Mouse (Mus musculus) midbrain, postnatal 0 days (tissue): Measurements from ENCODE around the gene Fbxo36. TPM values are rescaled to one million over a fixed set of nuclear protein-coding genes. Genes with fewer than 3 reads are reported as not detected.

ENCODE experiments used
- ATAC-seq: fragments of 200-750 bp; cut with Nextera tagmentation; 2 replicates; pipeline ENCODE4 v1.8.0; 2017; ENCODE audit warnings: moderate number of reproducible peaks, mild to moderate bottlenecking, moderate TSS enrichment, moderate library complexity; ENCODE audit not compliant: low FRiP score
- DNase-seq: peaks from one replicate; pipeline ENCODE4 v3.0.0-alpha.2; 2015; ENCODE audit warnings: low spot score
- H3K27ac ChIP-seq: fragments of 300-500 bp; sonication (generic); 2 replicates; pipeline ENCODE4 v1.5.1; 2014; ENCODE audit warnings: low read depth, mild to moderate bottlenecking, low read length, mixed read lengths
- H3K27me3 ChIP-seq: fragments of 300-500 bp; sonication (generic); 2 replicates; pipeline ENCODE4 v1.6.1; 2014; ENCODE audit warnings: low read length, control low read depth, mixed read lengths; ENCODE audit not compliant: insufficient read depth
- H3K36me3 ChIP-seq: fragments of 300-500 bp; sonication (generic); 2 replicates; pipeline ENCODE4 v1.6.1; 2014; ENCODE audit warnings: low read length, control low read depth, mixed read lengths; ENCODE audit not compliant: insufficient read depth
- H3K4me1 ChIP-seq: fragments of 300-500 bp; sonication (generic); 2 replicates; pipeline ENCODE4 v1.6.1; 2014; ENCODE audit warnings: mild to moderate bottlenecking, control low read depth, antibody characterized with exemption, low read length, mixed read lengths; ENCODE audit not compliant: insufficient read depth
- H3K4me2 ChIP-seq: fragments of 300-500 bp; sonication (generic); 2 replicates; pipeline ENCODE4 v1.6.1; 2014; ENCODE audit warnings: low read depth, mild to moderate bottlenecking, low read length, mixed read lengths; ENCODE audit not compliant: poor library complexity, severe bottlenecking
- H3K4me3 ChIP-seq: fragments of 300-500 bp; sonication (generic); 2 replicates; pipeline ENCODE4 v1.5.1; 2014; ENCODE audit warnings: low read depth, mild to moderate bottlenecking, low read length, moderate library complexity
- H3K9ac ChIP-seq: fragments of 300-500 bp; sonication (generic); replicated peaks from 2 replicates; pipeline ENCODE4 v1.6.1; 2014; ENCODE audit warnings: mild to moderate bottlenecking, low read length, moderate library complexity, mixed read lengths; ENCODE audit not compliant: poor library complexity, severe bottlenecking
- H3K9me3 ChIP-seq: fragments of 300-500 bp; sonication (generic); 2 replicates; pipeline ENCODE4 v1.6.1; 2016; ENCODE audit warnings: low read length, control low read depth
- CTCF ChIP-seq: IDR thresholded peaks from 2 replicates; pipeline ENCODE4 v1.5.1; 2016; ENCODE audit warnings: antibody characterized with exemption, mild to moderate bottlenecking
- WGBS: fragments of 180-500 bp; shearing (Covaris S2); extraction: QIAGEN DNeasy Blood & Tissue Kit; methylation state at CpG from one replicate; pipeline ENCODE4 v1.1.7; 2014; 5-methylcytosine and 5-hydroxymethylcytosine counted together
- polyA plus RNA-seq: library from polyadenylated mRNA; unstranded; fragments of >200 nt; fragmentation: Nextera tagmentation; extraction: Ambion mirVana; gene quantifications from 2 replicates; pipeline ENCODE4 v1.2.1, GENCODE M21; 2015
- total RNA-seq: library from RNA; depleted of rRNA; stranded (reverse); fragments of >200 nt; gene quantifications from 2 replicates; pipeline ENCODE4 v1.2.3, GENCODE M21; 2014

The Fbxo36 gene
- total and polyA plus RNA-seq, 2 experiments from 2014 or later: 2.6 to 7.4 TPM

DNA sequence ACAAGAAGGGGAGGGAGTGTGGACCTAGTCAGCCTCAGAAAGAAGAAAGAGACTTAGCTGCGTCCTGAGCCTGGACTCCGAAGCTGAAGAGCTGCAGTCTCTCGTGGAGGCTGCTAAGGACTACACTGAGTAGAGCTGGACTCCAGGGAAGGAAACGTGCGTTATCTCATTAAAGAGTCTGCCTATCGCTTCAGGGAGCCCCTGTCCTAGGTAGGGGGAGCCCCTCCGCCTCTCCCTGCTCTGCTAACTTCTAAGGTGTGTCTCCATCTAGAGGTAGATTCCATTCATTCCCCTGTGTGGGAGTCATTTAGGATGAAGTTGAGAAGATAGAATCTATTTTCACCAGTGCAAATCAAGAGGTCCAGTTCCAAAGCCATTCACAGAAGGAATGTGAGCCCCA, 29.9 kb downstream of the Fbxo36 start:
- 46% methylated on average over 7 of the region's 7 CpGs for WGBS
- 0 out of 2 replicates have a peak, but pooled peaks have one; percentile 27 for ATAC-seq
- peak; percentile 28; the same call in 1 of the 2 replicates for TF ChIP-seq CTCF

DNA sequence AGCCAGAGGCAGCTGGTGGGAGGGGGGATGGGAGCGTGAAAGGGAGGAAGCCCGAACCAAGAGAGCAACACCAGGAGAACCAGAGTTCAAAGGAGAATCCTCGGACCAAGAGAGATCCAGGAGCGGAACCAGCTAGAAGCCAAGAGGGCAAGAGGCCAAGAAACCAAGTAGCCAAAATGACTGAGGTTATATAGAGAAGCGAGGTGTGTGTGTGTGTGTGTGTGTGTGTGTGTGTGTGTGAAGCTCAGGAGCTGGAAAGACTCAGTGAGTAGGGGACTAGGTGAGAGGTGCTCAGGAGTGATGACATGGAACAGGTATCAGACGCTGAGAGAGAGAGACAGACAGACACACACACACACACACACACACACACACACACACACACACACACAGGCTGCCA, 31.5 kb downstream of the Fbxo36 start:
- Histone ChIP-seq H3K9me3 (no peaks in the 10 kb centered on the region), H3K9ac (no peak overlapping the region), H3K27me3 (no peaks in the 10 kb centered on the region), H3K36me3 (no peaks in the 10 kb centered on the region), H3K4me3 (no peak overlapping the region), H3K27ac (no peak overlapping the region), H3K4me1 (no peaks in the 10 kb centered on the region), H3K4me2 (no peak overlapping the region)
- no peak for DNase-seq
- TF ChIP-seq CTCF: no peak
- WGBS: 73% methylated on average over 6 of the region's 6 CpGs
- ATAC-seq: no peak

More for the DNA sequence above, 29.9 kb downstream of the Fbxo36 start:
- Histone ChIP-seq H3K27me3 (no peaks in the 10 kb centered on the region), H3K9me3 (no peaks in the 10 kb centered on the region), H3K36me3 (no peaks in the 10 kb centered on the region), H3K9ac (no peak overlapping the region), H3K4me2 (no peak overlapping the region), H3K4me3 (no peak overlapping the region), H3K4me1 (no peaks in the 10 kb centered on the region), H3K27ac (no peak overlapping the region)
- no peak for DNase-seq

DNA sequence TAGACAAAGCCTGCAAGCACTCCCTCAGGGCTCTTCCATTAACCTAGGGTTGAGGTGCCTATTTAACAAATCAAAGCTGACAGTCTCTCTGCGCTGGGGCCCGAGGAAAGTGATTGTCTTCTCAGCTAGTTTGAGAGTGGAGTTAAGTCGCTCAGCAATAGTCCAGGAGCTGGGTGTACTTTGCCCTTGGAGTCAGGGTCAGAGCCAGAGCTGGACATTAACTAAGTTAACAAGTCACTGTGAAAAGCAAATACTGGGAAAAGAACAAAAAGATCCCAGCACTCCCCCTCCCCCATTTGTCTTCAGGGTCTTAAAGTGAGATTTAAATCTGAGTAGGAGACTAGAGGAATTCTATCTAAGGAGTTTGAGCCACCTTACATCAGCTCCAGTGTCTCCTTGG, 32.5 kb downstream of the Fbxo36 start:
- ATAC-seq (no peak), DNase-seq (no peak)
- Histone ChIP-seq H3K36me3 (no peaks in the 10 kb centered on the region), H3K4me3 (no peak overlapping the region), H3K9ac (no peak overlapping the region), H3K27ac (no peak overlapping the region), H3K4me1 (no peaks in the 10 kb centered on the region), H3K9me3 (no peaks in the 10 kb centered on the region), H3K4me2 (no peak overlapping the region), H3K27me3 (no peaks in the 10 kb centered on the region)
- TF ChIP-seq CTCF: no peak
- 19% methylated on average over 3 of the region's 3 CpGs for WGBS

DNA sequence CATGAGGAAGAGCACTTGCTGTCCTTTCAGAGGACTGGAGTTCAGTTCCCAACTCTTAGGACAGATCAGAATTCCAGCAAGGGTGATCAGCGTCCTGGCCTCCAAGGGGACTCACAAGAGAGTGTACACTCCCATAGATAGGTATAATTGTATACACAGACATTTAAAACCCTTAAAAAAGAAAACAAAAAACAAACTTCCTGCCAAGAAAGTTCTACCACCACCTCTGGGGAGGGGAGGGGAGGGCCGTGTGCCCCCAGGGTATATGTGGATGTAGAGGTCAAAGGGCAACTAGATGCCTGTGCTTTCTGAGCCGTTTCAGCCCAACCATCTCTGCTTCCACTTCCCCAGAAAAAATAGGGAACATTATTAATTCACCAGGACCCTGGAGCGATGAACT, 33.3 kb downstream of the Fbxo36 start:
- Histone ChIP-seq H3K27me3 (no peaks in the 10 kb centered on the region), H3K4me1 (no peaks in the 10 kb centered on the region), H3K4me3 (no peak overlapping the region), H3K9me3 (no peaks in the 10 kb centered on the region), H3K9ac (no peak overlapping the region), H3K4me2 (no peak overlapping the region), H3K27ac (no peak overlapping the region), H3K36me3 (no peaks in the 10 kb centered on the region)
- DNase-seq (no peak), ATAC-seq (no peak)
- WGBS: 72% methylated on average over 4 of the region's 4 CpGs
- no peak for TF ChIP-seq CTCF

DNA sequence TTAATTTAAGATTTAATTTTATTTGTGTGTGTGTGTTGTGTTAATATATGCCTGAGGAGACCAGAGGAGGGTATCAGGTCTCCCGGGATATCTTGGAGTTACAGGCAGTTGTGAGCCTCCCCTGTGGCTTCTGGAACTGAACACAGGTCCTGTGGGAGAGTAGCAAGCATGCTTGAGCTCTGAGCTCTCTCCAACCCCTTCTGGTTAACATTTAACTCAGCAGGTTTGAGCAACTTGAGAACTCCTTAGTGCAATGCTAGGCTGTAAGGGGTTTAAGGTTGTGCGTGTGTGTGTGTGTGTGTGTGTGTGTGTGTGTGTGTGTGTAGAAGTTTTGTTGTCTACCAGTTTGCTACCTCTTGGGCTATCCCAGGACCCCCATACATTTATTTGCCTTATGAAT, 37.9 kb downstream of the Fbxo36 start:
- no peak for DNase-seq
- no peak for TF ChIP-seq CTCF
- no peaks in the 10 kb centered on the region for H3K9me3 ChIP-seq
- no peak overlapping the region for H3K9ac ChIP-seq
- no peak overlapping the region for H3K4me2 ChIP-seq
- H3K27ac ChIP-seq: no peak overlapping the region
- no peaks in the 10 kb centered on the region for H3K27me3 ChIP-seq
- no peaks in the 10 kb centered on the region for H3K4me1 ChIP-seq
- WGBS: 93% methylated on average over 2 of the region's 2 CpGs
- no peak overlapping the region for H3K4me3 ChIP-seq
- no peaks in the 10 kb centered on the region for H3K36me3 ChIP-seq
- no peak for ATAC-seq

DNA sequence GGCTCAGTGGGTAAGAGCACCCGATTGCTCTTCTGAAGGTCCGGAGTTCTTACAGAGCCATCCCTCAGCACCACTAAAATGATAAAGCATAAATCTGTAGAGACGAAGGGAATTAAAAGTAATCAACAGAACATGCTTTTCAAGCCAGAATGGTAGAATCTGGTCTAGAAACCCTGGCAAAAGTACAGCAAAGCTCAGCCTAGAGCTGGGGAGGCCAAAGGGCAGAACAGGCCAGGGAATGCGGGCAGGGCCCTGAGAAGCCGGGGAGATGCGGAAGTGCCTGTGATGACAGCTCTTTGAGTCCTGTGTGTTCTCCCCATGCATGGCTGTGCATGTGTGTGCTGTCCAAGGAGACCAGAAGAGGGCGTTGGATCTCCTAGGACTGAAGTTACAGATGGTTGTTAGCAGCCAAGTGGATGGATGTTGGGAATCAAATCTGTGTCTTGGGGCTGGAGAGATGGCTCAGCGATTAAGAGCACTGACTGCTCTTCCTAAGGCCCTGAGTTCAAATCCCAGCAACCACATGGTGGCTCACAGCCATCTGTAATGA, 40.0 kb downstream of the Fbxo36 start:
- no peak for ATAC-seq
- no peaks in the 10 kb centered on the region for H3K36me3 ChIP-seq
- no peaks in the 10 kb centered on the region for H3K4me1 ChIP-seq
- no peak overlapping the region for H3K27ac ChIP-seq
- no peaks in the 10 kb centered on the region for H3K9me3 ChIP-seq
- H3K4me2 ChIP-seq: no peak overlapping the region
- no peak overlapping the region for H3K4me3 ChIP-seq
- WGBS: 92% methylated on average over 8 of the region's 8 CpGs
- TF ChIP-seq CTCF: no peak
- DNase-seq: no peak
- H3K9ac ChIP-seq: no peak overlapping the region
- H3K27me3 ChIP-seq: no peaks in the 10 kb centered on the region
